Mouse (Mus musculus) gastrocnemius, postnatal 4 days (tissue): ENCODE results near the gene AU021092. TPM values are rescaled to one million over a fixed set of nuclear protein-coding genes. Genes with fewer than 3 reads are reported as not detected.

Experiments used
- microRNA-seq: library from miRNA; unstranded; fragments of <30 nt; microRNA quantifications from one replicate; pipeline ENCODE4 v1.2.0, GENCODE M21; 2021
- total RNA-seq, 2 experiments: library from RNA; stranded (reverse); gene quantifications; 2 replicates each; pipeline ENCODE4 v1.2.3; 2021

The AU021092 gene
- total RNA-seq, 2 experiments from 2014 or later: 8.1 to 8.2 TPM

Small RNA genes within 50 kb of the gene (microRNA-seq; reads per million reads assigned to microRNA genes)
- gene Gm23689 (not detected), gene Gm26095 (not detected), gene Mir6364 (not detected)

Other genes starting within 250 kb of the AU021092 start
- not detected for gene Sept12, start 224.4 kb downstream of the AU021092 start, total RNA-seq
- not detected for gene Smim22, start 215.0 kb downstream of the AU021092 start, total RNA-seq
- 10 to 100 TPM; 15.8 to 19.1 TPM for gene Rogdi, start 208.7 kb downstream of the AU021092 start, total RNA-seq
- 10 to 100 TPM; 57.2 to 65.9 TPM for gene Glyr1, start 172.4 kb downstream of the AU021092 start, total RNA-seq
- 10 to 100 TPM; 39.5 to 42.2 TPM for gene Ubn1, start 172.2 kb downstream of the AU021092 start, total RNA-seq
- under 1 TPM; 0.42 to 0.44 TPM for gene Ppl, start 89.9 kb downstream of the AU021092 start, total RNA-seq
- gene Sec14l5, start 75.2 kb downstream of the AU021092 start, total RNA-seq: 1 to 10 TPM; 5.7 to 7.3 TPM
- 10 to 100 TPM in 1 of 2 experiments, 1 to 10 TPM in 1; 7.6 to 10.5 TPM for gene Nagpa, start 18.3 kb downstream of the AU021092 start, total RNA-seq
- 10 to 100 TPM; 17.0 to 17.6 TPM for gene Alg1, start 11.3 kb upstream of the AU021092 start, total RNA-seq
- gene Eef2kmt, start 33.7 kb upstream of the AU021092 start, total RNA-seq: 10 to 100 TPM; 17.1 to 18.1 TPM